Mouse (Mus musculus) intestine, postnatal 0 days (tissue): Measurements from ENCODE around the gene Gm48551. TPM values are rescaled to one million over a fixed set of nuclear protein-coding genes. Genes with fewer than 3 reads are reported as not detected.

Source experiments
- ATAC-seq: fragments of 200-750 bp; cut with Nextera tagmentation; 2 replicates; pipeline ENCODE4 v1.8.0; 2017; ENCODE audit warnings: mild to moderate bottlenecking, moderate TSS enrichment, moderate library complexity
- H3K27ac ChIP-seq: fragments of 300-500 bp; sonication (generic); 2 replicates; pipeline ENCODE4 v1.5.1; 2014; ENCODE audit warnings: mild to moderate bottlenecking, low read depth, low read length, moderate library complexity
- H3K27me3 ChIP-seq: fragments of 300-500 bp; sonication (generic); replicated peaks from 2 replicates; pipeline ENCODE4 v1.6.1; 2014; ENCODE audit warnings: low read length, mixed read lengths; ENCODE audit not compliant: control insufficient read depth, insufficient read depth
- H3K36me3 ChIP-seq: fragments of 300-500 bp; sonication (generic); 2 replicates; pipeline ENCODE4 v1.6.1; 2014; ENCODE audit warnings: mild to moderate bottlenecking, moderate library complexity; ENCODE audit not compliant: control insufficient read depth, insufficient read depth
- H3K4me1 ChIP-seq: fragments of 300-500 bp; sonication (generic); replicated peaks from 2 replicates; pipeline ENCODE4 v1.6.1; 2014; ENCODE audit warnings: antibody characterized with exemption, low read length, mixed read lengths; ENCODE audit not compliant: control insufficient read depth, insufficient read depth
- H3K4me2 ChIP-seq: fragments of 300-500 bp; sonication (generic); replicated peaks from 2 replicates; pipeline ENCODE4 v1.6.1; 2014; ENCODE audit warnings: low read depth, mild to moderate bottlenecking, moderate library complexity
- H3K4me3 ChIP-seq: fragments of 300-500 bp; sonication (generic); 2 replicates; pipeline ENCODE4 v1.5.1; 2014; ENCODE audit warnings: low read depth, low read length
- H3K9ac ChIP-seq: fragments of 300-500 bp; sonication (generic); 2 replicates; pipeline ENCODE4 v1.6.1; 2014; ENCODE audit warnings: mild to moderate bottlenecking, low read depth, low read length
- H3K9me3 ChIP-seq: fragments of 300-500 bp; sonication (generic); 2 replicates; pipeline ENCODE4 v1.6.1; 2016; ENCODE audit warnings: mixed run types; ENCODE audit not compliant: control insufficient read depth
- CTCF ChIP-seq: sonication (generic); IDR thresholded peaks from 2 replicates; pipeline ENCODE4 v1.5.1; 2016; ENCODE audit warnings: low read depth, mild to moderate bottlenecking, control low read depth, antibody characterized with exemption, moderate library complexity
- WGBS: fragments of 180-500 bp; shearing (Covaris S2); extraction: QIAGEN DNeasy Blood & Tissue Kit; methylation state at CpG from one replicate; pipeline ENCODE4 v1.1.7; 2014; 5-methylcytosine and 5-hydroxymethylcytosine counted together
- polyA plus RNA-seq: library from polyadenylated mRNA; unstranded; fragments of >200 nt; fragmentation: Nextera tagmentation; extraction: Ambion mirVana; gene quantifications from 2 replicates; pipeline ENCODE4 v1.2.1, GENCODE M21; 2015

The Gm48551 gene
- polyA plus RNA-seq, 1 experiment from 2014 or later, result 0.76 TPM

DNA sequence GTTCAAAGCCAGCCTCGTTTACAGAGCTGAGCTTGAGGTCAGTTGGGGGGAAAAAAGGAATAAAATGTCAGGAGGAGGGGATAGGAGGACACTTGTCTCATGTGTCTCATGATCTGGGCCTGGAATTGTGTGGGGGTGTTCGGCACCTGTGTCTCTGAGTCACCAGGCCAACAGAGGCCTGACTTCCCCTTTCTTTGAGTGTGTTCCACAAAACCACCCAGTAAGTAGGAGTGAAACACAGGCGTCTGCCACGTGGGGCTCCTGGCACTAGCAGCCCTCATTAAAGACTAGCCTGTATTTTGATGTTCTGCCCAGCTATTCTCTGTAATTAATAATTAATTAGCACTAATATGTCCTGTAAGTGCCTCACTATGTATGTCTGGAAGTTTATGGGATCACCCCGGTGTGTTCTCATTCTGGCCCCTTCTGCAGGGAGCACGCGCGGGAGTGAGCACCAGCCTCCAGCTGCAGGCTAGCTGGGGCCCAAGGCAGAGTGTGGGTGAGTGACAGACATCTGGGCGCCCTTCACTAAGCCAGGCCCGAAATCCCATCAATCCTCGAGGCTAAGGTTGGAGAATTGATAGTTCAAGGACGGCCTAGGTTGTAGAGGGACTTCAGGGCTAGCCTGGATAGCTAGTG lies 27.8 kb upstream of the Gm48551 start:
- Histone ChIP-seq H3K9me3 (no peaks in the 10 kb centered on the region), H3K27ac (no peak overlapping the region), H3K4me1 (peaks cover 6% of the 10 kb centered on the region; the same call in 1 of the 2 replicates), H3K36me3 (peaks cover 3% of the 10 kb centered on the region; the same call in 1 of the 2 replicates), H3K4me2 (peak overlapping the region; percentile 95), H3K27me3 (no peaks in the 10 kb centered on the region), H3K4me3 (peak overlapping the region; percentile 78), H3K9ac (peak overlapping the region; percentile 78; the same call in 1 of the 2 replicates)
- no peak for ATAC-seq
- WGBS, result 34% methylated on average over 12 of the region's 12 CpGs
- TF ChIP-seq CTCF, result no peak

GRCm38 (mm10) chr10:81356991-81357844 lies 27.0 kb upstream of the Gm48551 start, which contains the start of gene Mfsd12:
Gene Mfsd12 (plus strand): TSS chr10:81357491.
- 2% methylated on average over 73 of the region's 79 CpGs for WGBS
- peak within 1 kb of the TSS; percentile 78 for H3K9ac ChIP-seq
- peaks cover 9% of the 10 kb centered on the region for H3K4me1 ChIP-seq
- H3K4me3 ChIP-seq, result peak within 1 kb of the TSS; percentile 78
- H3K27me3 ChIP-seq, result no peaks in the 10 kb centered on the region
- H3K4me2 ChIP-seq, result peak within 1 kb of the TSS; percentile 95
- peaks cover 9% of the 10 kb centered on the region; the same call in 1 of the 2 replicates for H3K36me3 ChIP-seq
- no peak for TF ChIP-seq CTCF
- H3K9me3 ChIP-seq, result no peaks in the 10 kb centered on the region
- peak within 1 kb of the TSS; percentile 87 for H3K27ac ChIP-seq
- peak; percentile 78 for ATAC-seq

DNA sequence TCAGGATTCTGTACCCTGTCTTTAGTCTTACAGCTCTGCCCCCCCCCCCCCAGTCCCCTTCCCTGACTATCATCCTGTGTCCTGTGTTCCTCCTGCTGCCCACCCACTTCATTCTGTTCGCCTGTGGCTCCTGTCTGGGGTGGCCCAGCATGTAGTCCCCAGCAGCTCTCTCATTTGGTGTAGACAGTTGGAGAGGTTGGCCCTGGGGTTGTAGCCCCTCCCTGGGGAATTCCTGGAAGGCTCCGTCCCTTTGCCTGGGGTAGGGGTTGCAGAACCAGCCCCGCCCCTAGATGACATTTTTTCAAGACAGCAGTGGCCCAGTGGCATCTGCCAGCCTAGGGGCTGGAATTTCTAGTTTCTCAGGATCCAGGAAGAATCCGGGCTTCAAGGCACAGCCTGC lies 26.1 kb upstream of the Gm48551 start:
- H3K4me3 ChIP-seq, result peak overlapping the region; percentile 78
- H3K27ac ChIP-seq, result peak overlapping the region; percentile 87
- no peak for TF ChIP-seq CTCF
- H3K9me3 ChIP-seq, result no peaks in the 10 kb centered on the region
- H3K9ac ChIP-seq, result peak overlapping the region; percentile 78
- WGBS, result 24% methylated on average over 4 of the region's 4 CpGs
- H3K4me1 ChIP-seq, result peaks cover 15% of the 10 kb centered on the region
- no peak for ATAC-seq
- peak overlapping the region; percentile 95 for H3K4me2 ChIP-seq
- H3K36me3 ChIP-seq, result peaks cover 17% of the 10 kb centered on the region; the same call in 1 of the 2 replicates
- no peaks in the 10 kb centered on the region for H3K27me3 ChIP-seq

GRCm38 (mm10) chr10:81358841-81359240 lies 25.4 kb upstream of the Gm48551 start:
- peaks cover 23% of the 10 kb centered on the region; the same call in 1 of the 2 replicates for H3K36me3 ChIP-seq
- TF ChIP-seq CTCF, result no peak
- H3K4me2 ChIP-seq, result peak overlapping the region; percentile 95
- H3K4me1 ChIP-seq, result peaks cover 21% of the 10 kb centered on the region
- peak overlapping the region; percentile 44 for H3K9ac ChIP-seq
- H3K4me3 ChIP-seq, result peak overlapping the region; percentile 78
- peak overlapping the region; percentile 87 for H3K27ac ChIP-seq
- no peaks in the 10 kb centered on the region for H3K27me3 ChIP-seq
- ATAC-seq, result peak; percentile 35
- WGBS, result 47% methylated on average over 1 of the region's 1 CpGs
- H3K9me3 ChIP-seq, result no peaks in the 10 kb centered on the region

DNA sequence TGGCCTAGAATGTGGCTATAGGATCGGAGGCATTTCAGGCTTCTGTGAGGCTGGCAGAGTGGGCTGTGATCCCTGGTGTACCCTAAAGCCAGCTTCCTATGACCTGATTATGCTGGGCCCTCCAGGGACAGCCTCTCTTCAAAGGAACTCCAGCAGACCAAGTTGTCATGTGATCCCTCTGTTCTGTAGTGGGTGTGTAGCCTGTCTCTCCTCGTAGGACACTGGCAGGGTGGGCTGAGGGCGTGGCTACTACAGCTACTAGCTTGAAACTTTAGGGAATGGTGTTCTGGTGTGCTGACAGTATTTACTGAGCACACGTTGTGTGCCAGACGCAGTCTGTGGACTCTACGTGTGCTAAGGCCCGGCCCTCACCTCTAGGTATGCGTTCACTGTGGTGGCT lies 23.5 kb upstream of the Gm48551 start:
- H3K4me1 ChIP-seq, result peaks cover 40% of the 10 kb centered on the region
- peaks cover 24% of the 10 kb centered on the region; the same call in 1 of the 2 replicates for H3K36me3 ChIP-seq
- no peaks in the 10 kb centered on the region for H3K9me3 ChIP-seq
- peak overlapping the region; percentile 95 for H3K4me2 ChIP-seq
- H3K4me3 ChIP-seq, result no peak overlapping the region
- TF ChIP-seq CTCF, result no peak
- 51% methylated on average over 8 of the region's 8 CpGs for WGBS
- H3K9ac ChIP-seq, result no peak overlapping the region
- H3K27ac ChIP-seq, result no peak overlapping the region
- no peak for ATAC-seq
- no peaks in the 10 kb centered on the region for H3K27me3 ChIP-seq

GRCm38 (mm10) chr10:81362336-81362949 lies 21.8 kb upstream of the Gm48551 start:
- no peak overlapping the region for H3K9ac ChIP-seq
- ATAC-seq, result peak; percentile 3; the same call in 1 of the 2 replicates
- H3K9me3 ChIP-seq, result no peaks in the 10 kb centered on the region
- peaks cover 32% of the 10 kb centered on the region for H3K36me3 ChIP-seq
- 47% methylated on average over 12 of the region's 12 CpGs for WGBS
- no peaks in the 10 kb centered on the region for H3K27me3 ChIP-seq
- no peak for TF ChIP-seq CTCF
- no peak overlapping the region for H3K4me3 ChIP-seq
- H3K4me1 ChIP-seq, result peaks cover 40% of the 10 kb centered on the region
- 0 out of 2 replicates have a peak overlapping the region, but pooled peaks have one; percentile 21 for H3K27ac ChIP-seq
- H3K4me2 ChIP-seq, result no peak overlapping the region
